Mouse (Mus musculus): ENCODE data around the gene Acoxl.
A peak's percentile ranks its signal among the peaks of the same experiment; 100 is the strongest.

Gene Acoxl

DNA sequence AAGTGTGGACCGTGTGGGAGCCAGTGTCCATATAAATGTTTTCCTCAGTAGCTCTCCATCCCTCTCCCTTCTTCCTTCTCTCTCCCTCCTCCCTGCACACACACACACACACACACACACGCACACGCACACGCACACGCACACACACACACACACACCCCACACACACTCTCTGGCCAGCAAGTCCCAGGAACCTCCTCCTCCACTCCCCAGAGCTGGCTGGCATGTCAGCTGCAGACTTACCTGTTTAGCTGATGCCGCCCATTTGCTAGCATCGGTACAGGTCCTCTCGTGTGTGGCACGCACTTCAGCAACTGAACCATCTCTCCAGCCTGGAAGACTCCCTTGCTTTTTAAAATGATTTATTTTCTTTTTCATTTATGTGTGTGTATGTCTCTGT lies 280.3 kb downstream of the Acoxl start:
- DNase-seq (ENCODE audit: low spot score) = no peak

DNA sequence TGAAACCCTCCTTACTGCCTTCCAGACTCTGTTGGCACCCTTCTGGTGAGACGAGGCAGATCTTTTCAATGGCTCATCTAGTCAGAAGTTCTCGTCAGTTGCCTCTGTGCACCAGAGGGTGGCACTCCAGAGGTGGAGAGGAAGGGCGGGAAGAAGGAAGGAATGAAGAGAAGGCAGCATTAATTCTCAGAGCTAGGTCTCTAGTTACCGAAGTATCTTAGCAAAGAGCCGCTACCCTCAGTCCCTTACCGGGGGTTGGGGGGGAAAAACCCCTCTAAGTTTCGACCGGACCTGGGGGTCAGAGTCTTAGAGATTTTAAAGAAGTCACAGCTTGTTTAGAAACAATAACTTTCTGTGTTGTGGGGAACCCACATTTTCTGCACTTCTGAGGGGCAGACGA lies 283.8 kb downstream of the Acoxl start:
- peak; percentile 43 for DNase-seq (ENCODE audit: low spot score)

DNA sequence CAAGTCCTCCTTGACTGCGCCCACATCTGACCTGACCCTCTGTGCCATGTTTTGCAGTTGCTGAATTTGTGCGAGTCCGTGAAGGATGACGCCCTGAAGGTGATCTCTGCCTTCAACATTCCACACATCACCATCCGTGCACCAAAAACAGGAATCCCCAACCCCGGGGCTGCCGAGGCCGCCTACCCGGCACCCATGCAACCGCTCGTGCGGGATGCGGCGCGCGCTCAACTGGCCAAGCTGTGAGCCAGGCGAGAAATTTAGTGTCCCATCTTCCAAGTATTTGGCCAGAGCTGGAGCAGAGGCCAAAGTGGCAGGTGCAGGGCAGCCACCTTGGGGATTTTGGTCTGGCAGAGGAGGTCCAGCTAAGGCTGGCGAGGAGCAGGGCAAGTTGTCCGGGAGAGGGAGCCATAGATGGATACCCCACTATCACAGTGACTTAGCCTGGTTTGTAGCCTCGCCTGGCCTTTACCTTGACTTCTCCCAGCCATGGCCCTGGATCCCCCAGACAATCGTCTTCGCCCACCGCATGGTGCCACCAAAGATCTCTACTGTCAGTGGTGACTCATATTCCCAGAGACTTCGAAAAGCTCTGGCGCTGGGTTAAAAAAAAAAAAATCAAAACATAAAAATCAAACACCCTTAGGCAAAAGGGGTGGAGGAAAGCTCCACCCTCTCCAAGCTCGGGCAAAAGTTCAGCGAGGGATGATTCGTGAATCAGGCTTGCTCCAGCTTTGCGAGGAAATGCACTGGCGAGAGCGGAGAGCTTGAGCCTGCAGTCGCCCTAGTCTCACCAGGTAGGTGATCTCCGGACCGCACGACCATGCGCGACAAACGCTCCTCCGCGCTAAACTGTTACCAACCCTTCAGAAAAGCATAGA lies 284.5 kb downstream of the Acoxl start:
- DNase-seq (ENCODE audit: low spot score) = no peak

DNA sequence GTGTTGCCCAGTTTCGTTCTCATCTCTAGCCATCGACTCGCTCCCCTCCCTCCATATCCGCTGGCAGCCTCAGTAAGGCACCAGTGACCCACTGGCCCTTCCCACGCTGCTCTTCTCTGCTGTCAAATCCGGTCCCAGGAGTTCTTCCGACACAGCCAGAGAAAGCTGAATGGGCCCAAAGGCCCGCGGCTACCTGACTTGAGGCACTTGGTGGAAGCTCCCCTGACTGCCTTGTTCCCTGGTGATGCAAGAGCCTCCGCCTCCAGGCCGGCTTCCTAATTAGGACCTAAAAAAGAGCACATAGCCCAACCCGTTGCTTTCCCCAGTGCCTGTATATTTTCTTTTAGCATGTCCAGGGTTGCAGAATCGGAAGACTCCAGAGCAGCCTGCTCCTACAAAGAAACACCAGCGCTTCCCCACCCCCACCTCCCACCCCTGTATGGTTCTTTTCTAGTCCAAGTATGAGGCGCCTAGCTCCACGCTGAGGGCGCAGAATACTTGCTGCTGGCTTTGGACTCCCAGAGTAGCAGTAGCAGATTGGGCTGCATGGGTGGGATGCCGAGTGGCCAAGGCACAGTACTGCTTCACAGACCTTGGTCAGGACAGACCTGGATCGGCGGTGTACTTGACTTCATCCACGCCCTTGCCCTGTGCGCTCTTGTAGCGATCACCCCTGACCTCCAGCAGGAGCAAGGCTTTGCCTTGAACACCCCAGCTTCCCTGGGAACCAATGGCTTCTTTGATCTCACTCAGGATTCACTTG lies 285.4 kb downstream of the Acoxl start:
- no peak for DNase-seq (ENCODE audit: low spot score)

DNA sequence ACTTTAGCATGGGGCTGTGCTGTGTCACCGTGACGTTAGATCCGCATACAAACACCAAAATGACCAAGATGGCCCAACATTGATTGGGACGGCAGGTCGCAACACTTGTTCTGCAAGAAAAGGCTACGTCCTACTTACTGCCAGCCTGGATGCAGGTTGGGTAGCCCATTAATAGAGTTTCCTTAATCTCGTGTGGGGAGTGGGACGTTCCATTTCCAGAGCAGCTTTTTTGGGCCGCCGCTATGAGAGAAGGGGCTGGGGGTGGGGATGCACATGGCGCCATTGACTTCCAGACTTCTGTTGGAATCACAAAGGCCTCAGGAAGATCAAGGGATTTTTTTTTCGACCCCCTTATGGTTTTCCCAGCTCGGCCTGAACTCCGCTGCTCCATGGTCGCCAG lies 286.0 kb downstream of the Acoxl start:
- no peak for DNase-seq (ENCODE audit: low spot score)

DNA sequence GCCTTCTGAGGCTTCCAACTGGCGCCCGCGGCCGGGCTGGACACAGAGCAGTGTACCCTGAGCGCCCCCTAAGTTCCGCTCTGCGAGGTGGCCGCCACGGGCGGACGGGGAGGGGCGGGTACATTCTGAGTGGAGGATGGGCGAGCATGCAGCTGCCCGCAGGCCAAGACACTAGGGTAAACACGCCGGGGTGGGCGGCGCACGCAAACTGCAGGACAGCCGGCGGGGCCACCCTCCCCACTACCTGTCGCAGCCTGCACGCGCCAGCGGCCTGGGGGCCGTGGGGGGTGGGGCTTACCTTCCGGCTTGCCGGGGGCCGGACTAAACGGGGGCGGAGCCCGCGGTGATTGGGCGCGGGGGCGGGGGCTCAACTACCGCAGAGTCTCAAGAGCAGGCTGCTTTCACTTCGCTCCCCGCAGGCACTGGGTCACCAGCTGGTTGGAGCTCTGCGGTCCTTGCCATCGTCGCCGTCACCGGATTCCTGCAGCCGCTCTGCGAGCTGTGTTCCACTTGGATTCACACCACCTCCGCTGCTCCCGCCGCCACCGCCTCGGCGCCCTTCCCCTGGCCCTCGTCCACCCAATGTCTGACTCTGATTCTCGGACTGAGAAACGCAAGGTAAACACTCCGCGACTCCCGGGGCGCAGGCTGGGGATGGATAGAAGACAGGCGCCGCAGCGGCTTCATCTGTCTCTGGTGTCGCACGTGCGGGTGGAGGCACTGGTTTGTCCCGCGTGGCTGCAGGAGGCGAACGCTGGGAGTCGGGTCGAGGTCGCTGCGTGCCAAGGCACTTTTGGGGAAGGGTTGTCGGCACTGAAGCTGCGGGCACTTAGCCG lies 287.2 kb downstream of the Acoxl start, which contains the start of gene Bcl2l11:
Gene Bcl2l11 (plus strand): TSS at position 404 of the 836 bp plus-strand sequence.
- DNase-seq (ENCODE audit: low spot score) = peak; percentile 92

DNA sequence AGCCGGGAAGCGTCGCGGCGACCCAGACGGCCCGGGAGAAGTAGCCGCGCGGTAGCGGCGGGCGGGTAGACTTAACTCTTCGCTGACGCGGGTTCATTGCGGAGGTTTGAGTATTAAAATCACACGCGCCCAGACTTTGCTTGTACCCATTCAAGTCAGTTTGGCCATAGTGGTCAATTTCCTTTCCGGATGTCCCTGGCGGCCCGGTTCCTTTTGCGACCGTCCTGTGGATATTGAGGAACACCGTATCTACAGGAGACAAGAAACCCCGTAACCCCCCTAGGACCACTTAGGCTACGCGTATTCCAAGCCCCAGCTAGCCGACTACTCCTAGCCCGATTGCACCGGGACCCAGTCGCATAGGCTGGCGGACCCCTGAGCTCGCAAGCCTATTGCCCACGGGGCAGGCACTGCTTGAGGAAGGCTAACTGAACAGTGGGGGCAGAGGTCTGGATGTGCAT lies 287.9 kb downstream of the Acoxl start:
- DNase-seq (ENCODE audit: low spot score) = no peak

DNA sequence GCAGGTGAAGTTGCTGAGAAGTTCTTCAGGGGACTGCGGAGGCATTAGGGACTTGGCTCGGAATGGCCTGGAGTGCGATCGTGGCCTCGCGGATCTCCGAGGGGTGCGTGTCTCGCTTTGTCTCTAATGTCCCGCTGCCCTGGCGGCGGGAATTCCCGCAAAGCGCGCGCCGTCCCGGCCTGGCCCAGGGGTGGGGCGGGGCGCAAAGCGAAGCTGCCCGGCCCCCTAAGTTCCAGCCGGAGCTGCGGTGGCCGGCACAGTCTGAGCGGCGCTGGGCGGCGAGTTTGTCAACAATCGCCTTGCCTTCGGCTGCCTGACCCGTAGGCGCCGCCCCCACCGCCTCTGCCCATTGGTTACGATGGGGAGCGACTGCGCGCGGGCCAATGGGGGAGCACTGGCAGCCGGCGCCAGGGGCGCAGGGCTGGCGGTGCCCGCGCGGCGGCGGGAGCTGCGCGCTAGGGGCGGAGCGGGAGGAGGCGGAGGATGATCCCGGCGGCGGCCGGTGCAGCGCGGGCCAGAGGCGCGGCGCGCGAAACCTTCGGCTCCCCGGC lies 288.5 kb downstream of the Acoxl start:
- DNase-seq (ENCODE audit: low spot score) = peak; percentile 87

DNA sequence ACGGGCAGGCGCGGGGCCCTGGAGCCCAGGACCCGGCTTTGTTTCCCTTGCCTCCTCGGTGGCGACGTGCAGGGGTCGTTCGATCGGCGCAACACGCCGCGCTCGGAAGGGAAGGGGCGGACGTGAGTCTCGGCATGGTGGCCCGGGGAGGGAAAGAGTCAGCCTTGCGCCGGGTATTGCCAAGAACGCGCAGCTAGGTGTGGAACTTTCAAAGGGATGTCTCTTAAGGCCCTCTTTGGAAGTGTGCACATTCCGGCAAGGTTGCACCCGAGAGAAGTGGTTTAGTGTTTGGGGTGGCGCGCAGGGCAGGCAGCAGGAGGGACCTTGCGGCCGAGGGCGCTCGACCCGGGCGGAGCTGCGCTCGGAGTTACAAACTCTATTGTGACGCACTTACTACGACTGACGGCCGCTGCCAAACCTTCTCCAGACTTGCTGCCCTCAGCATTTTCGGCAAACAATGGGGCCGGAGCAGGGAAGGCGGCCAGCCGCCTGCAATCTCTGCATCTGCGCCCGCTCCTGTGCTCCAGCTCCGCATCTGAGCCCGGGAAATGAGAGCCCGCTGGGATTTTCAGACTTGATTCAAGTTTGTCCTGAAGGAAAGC lies 289.1 kb downstream of the Acoxl start:
- DNase-seq (ENCODE audit: low spot score) = peak; percentile 64

DNA sequence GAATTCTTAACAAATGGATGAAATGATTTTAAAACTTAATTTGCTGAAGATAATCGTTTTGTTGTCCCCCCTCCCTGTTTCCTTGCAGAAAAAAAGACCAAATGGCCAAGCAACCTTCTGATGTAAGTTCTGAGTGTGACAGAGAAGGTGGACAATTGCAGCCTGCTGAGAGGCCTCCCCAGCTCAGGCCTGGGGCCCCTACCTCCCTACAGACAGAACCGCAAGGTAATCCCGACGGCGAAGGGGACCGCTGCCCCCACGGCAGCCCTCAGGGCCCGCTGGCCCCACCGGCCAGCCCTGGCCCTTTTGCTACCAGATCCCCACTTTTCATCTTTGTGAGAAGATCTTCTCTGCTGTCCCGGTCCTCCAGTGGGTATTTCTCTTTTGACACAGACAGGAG lies 289.9 kb downstream of the Acoxl start:
- no peak for DNase-seq (ENCODE audit: low spot score)

DNA sequence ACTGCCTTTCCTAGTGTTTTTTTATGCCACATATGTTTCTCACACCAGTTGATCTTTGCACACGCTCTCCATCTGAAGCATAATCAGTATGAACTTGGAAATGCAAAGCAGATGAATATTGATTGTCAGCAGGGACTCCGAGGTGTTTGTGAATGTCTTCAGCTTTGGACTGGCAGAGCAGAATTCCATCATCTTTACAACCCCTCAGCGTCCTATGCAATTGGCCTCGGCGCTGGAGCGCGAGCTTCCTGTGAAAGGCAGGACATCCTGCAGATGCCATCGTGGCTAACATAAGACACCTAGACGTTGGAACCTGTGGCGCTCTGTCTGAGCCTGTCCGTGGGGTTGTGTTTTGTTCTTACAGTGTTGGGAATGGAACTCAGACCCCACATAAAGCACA lies 292.8 kb downstream of the Acoxl start:
- no peak for DNase-seq (ENCODE audit: low spot score)

DNA sequence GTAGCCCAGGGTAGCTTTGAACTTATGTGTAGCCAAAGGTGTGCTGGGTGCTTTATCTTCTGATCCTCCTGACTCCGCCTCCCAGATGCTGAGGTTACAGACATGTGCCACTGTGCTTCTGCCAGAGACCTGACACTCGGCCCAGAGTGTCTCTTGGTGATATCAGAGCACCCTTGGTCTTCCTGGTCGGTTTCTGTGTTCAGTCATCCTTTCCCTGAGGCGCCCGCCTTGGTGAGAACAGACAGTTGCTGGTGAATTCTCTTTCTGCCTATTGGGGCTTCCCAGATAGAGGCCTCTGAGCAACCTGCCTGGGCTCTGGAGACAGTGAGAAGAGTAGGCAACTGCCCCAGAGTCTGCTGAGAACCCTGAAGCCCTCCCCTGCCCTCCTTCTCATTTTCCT lies 294.0 kb downstream of the Acoxl start:
- DNase-seq (ENCODE audit: low spot score) = no peak

DNA sequence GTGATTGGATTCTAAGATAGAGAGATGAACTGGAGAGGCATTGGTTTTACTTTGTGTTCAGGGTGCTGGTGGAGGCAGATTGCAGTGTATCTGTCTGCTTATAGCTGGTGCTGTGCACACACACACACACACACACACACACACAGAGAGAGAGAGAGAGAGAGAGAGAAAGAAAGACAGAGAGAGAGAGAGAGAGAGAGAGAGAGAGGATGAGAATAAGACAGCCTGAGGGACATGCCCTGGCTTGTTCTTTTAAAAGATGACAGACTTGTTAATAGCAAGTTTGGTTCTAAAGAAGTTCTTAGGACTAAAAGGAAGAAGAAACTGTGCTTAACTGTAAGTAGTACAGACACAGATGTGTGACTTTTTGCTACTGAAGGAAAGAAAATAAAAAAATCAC lies 295.2 kb downstream of the Acoxl start:
- DNase-seq (ENCODE audit: low spot score) = no peak

DNA sequence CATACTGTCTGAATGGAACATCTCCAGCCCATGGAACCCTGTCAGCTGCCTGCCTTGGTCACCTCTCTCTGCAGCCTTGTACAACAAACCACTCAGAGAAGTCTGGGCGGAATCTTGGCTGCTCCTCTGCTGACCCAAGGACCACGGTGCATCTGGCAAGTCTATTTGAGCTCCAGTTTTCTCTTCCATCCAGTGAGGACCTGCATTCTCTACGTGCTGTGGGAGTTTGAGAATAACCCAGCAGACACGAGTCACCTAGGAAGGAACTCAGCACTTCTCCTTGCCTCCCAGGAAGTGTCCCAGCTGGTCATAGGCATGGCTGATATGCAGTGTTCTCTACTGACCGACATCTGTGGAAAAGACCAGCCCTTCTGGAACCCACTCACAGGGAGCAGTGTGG lies 295.8 kb downstream of the Acoxl start:
- DNase-seq (ENCODE audit: low spot score) = no peak

DNA sequence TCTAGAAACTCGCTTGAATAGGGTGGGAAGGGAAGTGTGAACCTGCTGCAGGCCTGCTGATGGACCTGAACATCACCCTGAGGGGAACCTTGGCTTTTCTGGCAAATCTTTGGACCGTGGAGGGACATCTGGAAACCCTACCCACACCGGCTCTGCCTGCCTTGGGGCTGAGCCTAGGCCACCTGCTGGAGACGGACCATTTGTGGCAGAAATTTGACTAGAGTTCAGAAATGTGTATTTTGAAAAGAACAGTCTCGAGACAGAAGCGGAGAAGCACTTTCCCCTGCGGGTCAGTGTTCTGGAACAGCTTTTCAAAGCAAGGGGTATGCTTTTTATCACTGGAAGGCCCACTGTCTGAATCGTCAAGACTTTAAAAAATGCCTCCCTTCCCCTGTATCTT lies 296.3 kb downstream of the Acoxl start:
- no peak for DNase-seq (ENCODE audit: low spot score)

DNA sequence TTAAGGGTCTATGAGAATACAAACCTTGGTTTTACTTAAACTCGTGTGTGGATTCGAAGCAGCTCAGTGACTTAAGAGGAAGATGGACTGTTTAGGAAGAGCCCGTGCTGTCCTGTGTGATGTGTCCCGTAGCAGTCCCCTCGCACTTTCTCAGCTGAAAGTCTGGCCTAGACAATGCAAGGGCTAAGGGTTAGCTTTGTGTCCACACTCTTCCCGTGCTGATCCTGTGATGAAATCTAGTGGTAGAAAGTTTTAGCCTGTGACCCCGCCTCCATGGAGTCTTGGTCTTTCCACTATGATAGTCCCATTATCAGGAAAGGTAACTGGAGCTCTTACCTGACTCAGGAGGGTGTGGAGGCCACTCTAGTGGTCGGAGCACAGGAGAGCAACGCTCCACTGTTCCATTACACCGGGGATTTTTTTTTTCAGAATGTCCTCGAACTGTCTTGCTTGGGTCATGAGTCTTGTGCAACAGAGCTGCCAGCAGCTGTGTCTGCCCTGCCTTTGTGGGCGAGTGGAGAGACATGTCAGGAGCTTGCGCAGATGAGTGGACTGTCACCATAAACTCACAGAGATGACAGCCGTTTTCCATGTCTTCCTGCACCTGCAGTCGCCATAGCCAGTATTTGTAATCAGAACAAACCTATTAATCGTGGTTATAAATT lies 298.2 kb downstream of the Acoxl start:
- DNase-seq (ENCODE audit: low spot score) = no peak

DNA sequence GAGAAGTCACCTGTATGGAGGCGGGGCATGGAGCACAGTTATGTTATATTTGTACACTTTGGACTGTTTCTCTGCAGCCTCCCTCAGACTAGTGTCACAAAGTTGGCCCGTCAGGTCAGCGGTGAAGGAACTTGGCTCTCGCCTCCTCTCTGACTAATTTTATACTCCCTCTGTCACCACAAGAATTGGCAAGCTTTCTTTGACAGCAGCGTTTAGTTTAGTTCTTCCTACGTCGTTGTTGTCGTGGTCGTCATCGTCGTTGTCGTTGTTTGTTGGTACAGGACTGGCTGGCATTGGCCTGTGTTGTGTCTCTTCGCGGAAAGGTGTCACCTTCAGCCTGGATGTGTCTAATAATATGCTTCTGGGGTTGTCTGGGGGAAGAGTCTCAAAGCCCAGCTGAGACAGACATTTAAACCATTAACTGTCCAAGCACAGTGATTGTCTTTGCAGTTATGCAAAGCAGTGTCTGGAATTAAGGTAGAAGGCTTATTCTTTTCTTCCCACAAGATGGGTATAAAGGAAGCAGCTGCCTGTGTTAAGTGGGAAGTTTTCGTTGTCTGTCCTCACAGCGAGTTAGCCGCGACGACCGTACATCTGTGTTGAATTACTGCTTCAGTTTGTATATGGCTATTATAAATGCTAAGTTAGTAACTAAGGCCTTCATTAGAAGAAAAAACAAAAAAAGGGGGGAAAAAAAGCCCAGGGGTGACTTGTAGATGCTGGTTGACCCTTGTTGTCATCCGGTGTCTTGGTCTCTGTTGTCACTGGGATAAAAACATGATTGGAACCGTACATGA lies 299.0 kb downstream of the Acoxl start:
- DNase-seq (ENCODE audit: low spot score) = no peak

DNA sequence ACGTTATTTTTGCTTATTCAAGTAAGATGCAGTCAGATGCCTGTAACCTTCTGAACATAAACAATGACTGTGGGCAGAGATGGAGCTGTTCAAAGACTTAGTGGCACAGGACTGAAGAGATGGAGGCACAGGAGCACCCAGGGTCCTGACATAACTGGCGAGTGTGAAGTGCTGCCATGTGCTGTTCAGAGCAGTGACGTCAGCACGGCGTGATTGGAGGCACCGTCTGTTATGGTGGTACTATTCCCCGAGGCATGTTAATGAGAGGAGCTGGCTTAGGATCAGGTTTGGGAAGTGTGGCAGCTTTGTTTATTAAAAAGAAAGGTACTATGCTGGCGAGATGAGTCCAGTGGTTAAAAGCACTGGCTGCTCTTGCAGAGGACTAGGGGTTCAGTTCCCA lies 300.2 kb downstream of the Acoxl start:
- DNase-seq (ENCODE audit: low spot score) = no peak

DNA sequence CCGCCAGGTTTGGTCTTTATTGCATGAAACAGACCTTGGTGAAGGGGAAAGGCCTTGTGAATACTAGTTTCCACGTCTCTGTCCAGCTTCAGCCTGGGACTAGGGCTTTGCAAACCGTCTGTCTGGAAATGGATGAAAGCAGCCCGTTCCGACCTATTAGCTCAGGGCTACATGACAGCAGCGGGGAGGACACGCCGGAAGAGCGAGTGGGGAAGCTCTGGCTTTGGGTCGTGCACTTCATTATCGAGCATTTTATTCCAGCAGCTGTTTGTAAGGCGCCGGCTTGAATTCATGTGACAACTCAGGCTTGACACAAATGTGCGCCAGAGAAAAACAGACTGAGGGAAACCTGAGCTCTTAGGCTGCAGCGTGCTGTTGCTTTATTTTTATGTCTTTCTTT lies 301.1 kb downstream of the Acoxl start:
- DNase-seq (ENCODE audit: low spot score) = no peak

DNA sequence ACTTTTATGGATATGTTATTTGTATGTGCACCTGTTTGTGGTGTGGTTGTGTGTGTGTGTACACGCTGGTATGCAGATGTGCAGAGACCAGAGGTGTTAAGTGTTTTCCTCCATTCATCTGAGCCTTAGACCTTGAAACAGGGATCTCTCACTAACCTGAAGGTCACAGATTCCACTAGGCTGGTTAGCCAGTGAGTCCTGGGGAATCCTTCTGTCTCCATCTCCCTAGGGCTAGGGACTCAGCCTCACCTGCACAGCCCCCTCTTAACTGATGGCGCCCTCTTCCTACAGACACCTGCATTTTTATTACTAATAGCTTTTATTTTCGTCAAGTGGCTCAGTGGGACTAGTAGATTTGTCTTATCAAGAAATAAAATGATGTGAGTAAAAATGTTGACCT lies 301.5 kb downstream of the Acoxl start:
- no peak for DNase-seq (ENCODE audit: low spot score)

All from ovary, postnatal 14 days (tissue).